Mouse (Mus musculus) heart, postnatal 0 days (tissue): ENCODE results near the gene Sec14l2. TPM values are rescaled to one million over a fixed set of nuclear protein-coding genes. Genes with fewer than 3 reads are reported as not detected.

Source experiments
- ATAC-seq: fragments of 200-750 bp; cut with Nextera tagmentation; 2 replicates; pipeline ENCODE4 v1.8.0; 2017; ENCODE audit warnings: low read depth, moderate number of reproducible peaks, moderate library complexity; ENCODE audit not compliant: insufficient read depth
- DNase-seq: peaks from one replicate; pipeline ENCODE4 v3.0.0-alpha.2; 2016; ENCODE audit warnings: low spot score
- H3K27ac ChIP-seq: fragments of 300-500 bp; sonication (generic); 2 replicates; pipeline ENCODE4 v1.5.1; 2014; ENCODE audit warnings: low read depth, mild to moderate bottlenecking
- H3K27me3 ChIP-seq: fragments of 300-500 bp; sonication (generic); 2 replicates; pipeline ENCODE4 v1.6.1; 2014; ENCODE audit warnings: low read length, mixed read lengths; ENCODE audit not compliant: control insufficient read depth, insufficient read depth
- H3K36me3 ChIP-seq: fragments of 300-500 bp; sonication (generic); replicated peaks from 2 replicates; pipeline ENCODE4 v1.6.1; 2014; ENCODE audit warnings: low read length, mixed read lengths; ENCODE audit not compliant: control insufficient read depth, insufficient read depth
- H3K4me1 ChIP-seq: fragments of 300-500 bp; sonication (generic); 2 replicates; pipeline ENCODE4 v1.6.1; 2014; ENCODE audit warnings: antibody characterized with exemption; ENCODE audit not compliant: control insufficient read depth, insufficient read depth
- H3K4me2 ChIP-seq: fragments of 300-500 bp; sonication (generic); 2 replicates; pipeline ENCODE4 v1.6.1; 2014; ENCODE audit warnings: low read depth, mild to moderate bottlenecking, low read length, moderate library complexity
- H3K4me3 ChIP-seq: fragments of 300-500 bp; sonication (generic); 2 replicates; pipeline ENCODE4 v1.5.1; 2014; ENCODE audit warnings: low read depth, low read length
- H3K9ac ChIP-seq: fragments of 300-500 bp; sonication (generic); replicated peaks from 2 replicates; pipeline ENCODE4 v1.6.1; 2014; ENCODE audit warnings: low read depth, low read length, mixed read lengths
- H3K9me3 ChIP-seq: fragments of 300-500 bp; sonication (generic); replicated peaks from 2 replicates; pipeline ENCODE4 v1.6.1; 2016; ENCODE audit warnings: low read length; ENCODE audit not compliant: control insufficient read depth
- CTCF ChIP-seq: IDR thresholded peaks from 2 replicates; pipeline ENCODE4 v1.5.1; 2016; ENCODE audit warnings: antibody characterized with exemption, control low read depth, low read depth
- EP300 ChIP-seq: IDR thresholded peaks from 2 replicates; pipeline ENCODE4 v1.6.1; 2016; ENCODE audit warnings: antibody characterized with exemption, low read depth
- WGBS: fragments of 180-500 bp; shearing (Covaris S2); extraction: QIAGEN DNeasy Blood & Tissue Kit; methylation state at CpG from one replicate; pipeline ENCODE4 v1.1.7; 2014; 5-methylcytosine and 5-hydroxymethylcytosine counted together
- polyA plus RNA-seq: library from polyadenylated mRNA; unstranded; fragments of >200 nt; fragmentation: Nextera tagmentation; extraction: Ambion mirVana; gene quantifications from 2 replicates; pipeline ENCODE4 v1.2.1, GENCODE M21; 2015
- total RNA-seq: library from RNA; depleted of rRNA; stranded (reverse); fragments of >200 nt; gene quantifications from 2 replicates; pipeline ENCODE4 v1.2.3, GENCODE M21; 2014; ENCODE audit warnings: low replicate concordance

The Sec14l2 gene
- total and polyA plus RNA-seq, 2 experiments from 2014 or later: 0.27 to 0.49 TPM

GRCm38 (mm10) chr11:4080219-4080618, 43.0 kb downstream of the Sec14l2 start:
- H3K4me3 ChIP-seq: no peak overlapping the region
- H3K27me3 ChIP-seq: no peaks in the 10 kb centered on the region
- no peaks in the 10 kb centered on the region for H3K4me1 ChIP-seq
- DNase-seq (no peak), ATAC-seq (no peak)
- H3K9me3 ChIP-seq: no peaks in the 10 kb centered on the region
- H3K27ac ChIP-seq: no peak overlapping the region
- WGBS: 11% methylated on average over 4 of the region's 4 CpGs
- no peak overlapping the region for H3K9ac ChIP-seq
- no peak for TF ChIP-seq EP300
- TF ChIP-seq CTCF: peak; percentile 78
- H3K4me2 ChIP-seq: no peak overlapping the region
- H3K36me3 ChIP-seq: no peaks in the 10 kb centered on the region

GRCm38 (mm10) chr11:4078267-4078933, 44.8 kb downstream of the Sec14l2 start:
- Histone ChIP-seq H3K27me3 (no peaks in the 10 kb centered on the region), H3K4me2 (no peak overlapping the region), H3K36me3 (no peaks in the 10 kb centered on the region), H3K4me3 (no peak overlapping the region), H3K9ac (no peak overlapping the region), H3K9me3 (no peaks in the 10 kb centered on the region), H3K4me1 (no peaks in the 10 kb centered on the region), H3K27ac (no peak overlapping the region)
- ATAC-seq (no peak), DNase-seq (no peak)
- 66% methylated on average over 7 of the region's 7 CpGs for WGBS
- TF ChIP-seq CTCF (no peak), EP300 (no peak)

- Histone ChIP-seq H3K9ac (no peak overlapping the region), H3K9me3 (no peaks in the 10 kb centered on the region), H3K4me1 (no peaks in the 10 kb centered on the region), H3K27me3 (no peaks in the 10 kb centered on the region), H3K4me3 (no peak overlapping the region), H3K27ac (no peak overlapping the region), H3K4me2 (no peak overlapping the region), H3K36me3 (no peaks in the 10 kb centered on the region)
- ATAC-seq (no peak), DNase-seq (no peak)
- TF ChIP-seq EP300: no peak
- no peak for TF ChIP-seq CTCF
- 10% methylated on average over 8 of the region's 8 CpGs for WGBS
Observed at GRCm38 (mm10) chr11:4076633-4077032, 46.6 kb downstream of the Sec14l2 start.

DNA sequence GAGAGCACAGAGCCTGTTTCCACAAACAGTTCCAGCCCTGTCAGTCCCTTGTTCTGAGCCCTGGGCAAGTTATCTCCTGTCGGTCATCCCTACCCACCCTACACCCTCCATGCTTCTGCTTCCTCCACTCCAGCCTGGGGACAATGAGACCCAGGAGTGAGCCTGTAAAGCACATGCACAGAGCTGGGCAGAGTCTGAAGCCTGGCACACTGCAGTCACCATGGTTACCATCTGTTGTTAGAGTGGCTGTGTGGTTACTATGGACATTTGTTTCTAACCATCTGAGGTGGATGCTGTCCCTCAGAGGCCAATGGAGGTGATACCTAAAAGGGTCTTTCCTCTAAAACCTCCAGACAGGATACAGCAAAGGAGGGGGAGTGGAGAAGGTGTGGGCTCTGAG, 53.6 kb downstream of the Sec14l2 start:
- Histone ChIP-seq H3K9me3 (no peaks in the 10 kb centered on the region), H3K27ac (no peak overlapping the region), H3K4me1 (no peaks in the 10 kb centered on the region), H3K27me3 (no peaks in the 10 kb centered on the region), H3K4me3 (no peak overlapping the region), H3K4me2 (no peak overlapping the region), H3K36me3 (no peaks in the 10 kb centered on the region), H3K9ac (no peak overlapping the region)
- WGBS: 60% methylated on average over 1 of the region's 1 CpGs
- ATAC-seq (no peak), DNase-seq (no peak)
- TF ChIP-seq CTCF: no peak
- TF ChIP-seq EP300: no peak

GRCm38 (mm10) chr11:4064627-4065122, 58.5 kb downstream of the Sec14l2 start, which contains the start of gene Sec14l3:
Gene Sec14l3 (plus strand): TSS chr11:4064841.
- no peak within 1 kb of the TSS for H3K9ac ChIP-seq

DNA sequence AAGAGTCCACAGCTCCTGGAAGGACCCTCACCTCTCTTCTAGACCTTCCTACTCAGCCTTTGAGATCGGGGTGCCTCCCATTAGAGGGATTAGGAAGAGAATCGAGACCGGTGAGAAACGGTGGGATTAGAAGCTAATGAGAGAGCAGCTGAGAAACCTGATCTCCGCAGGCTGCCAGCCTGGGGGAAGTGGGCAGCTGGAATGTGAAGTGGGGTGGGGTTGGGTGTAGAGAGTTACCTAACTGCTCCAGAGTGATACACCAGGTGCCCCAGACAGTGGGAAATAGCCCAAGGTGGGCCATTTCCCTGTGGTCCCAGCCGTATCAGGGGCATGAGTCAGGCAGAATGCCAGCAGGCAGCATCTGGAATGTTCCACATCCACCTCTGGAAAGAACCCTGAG, 60.2 kb downstream of the Sec14l2 start:
- Histone ChIP-seq H3K9ac (no peak overlapping the region), H3K36me3 (no peaks in the 10 kb centered on the region), H3K4me3 (no peak overlapping the region), H3K4me2 (no peak overlapping the region), H3K27me3 (no peaks in the 10 kb centered on the region), H3K27ac (no peak overlapping the region), H3K9me3 (no peaks in the 10 kb centered on the region), H3K4me1 (no peaks in the 10 kb centered on the region)
- 30% methylated on average over 6 of the region's 6 CpGs for WGBS
- no peak for TF ChIP-seq CTCF
- no peak for TF ChIP-seq EP300
- ATAC-seq (no peak), DNase-seq (no peak)

More at GRCm38 (mm10) chr11:4064627-4065122, 58.5 kb downstream of the Sec14l2 start, which contains the start of gene Sec14l3:
- H3K4me2 ChIP-seq: no peak within 1 kb of the TSS
- no peak for TF ChIP-seq EP300
- TF ChIP-seq CTCF: no peak
- no peaks in the 10 kb centered on the region for H3K9me3 ChIP-seq
- H3K27ac ChIP-seq: no peak within 1 kb of the TSS
- no peaks in the 10 kb centered on the region for H3K36me3 ChIP-seq
- WGBS: 41% methylated on average over 5 of the region's 5 CpGs
- DNase-seq: no peak
- H3K4me3 ChIP-seq: no peak within 1 kb of the TSS
- no peak for ATAC-seq
- no peaks in the 10 kb centered on the region for H3K27me3 ChIP-seq
- H3K4me1 ChIP-seq: no peaks in the 10 kb centered on the region
